Mouse (Mus musculus): ENCODE measurements at regions not wholly inside any gene's neighbourhood (a gene's known extent, or its start where the extent isn't known, plus 50 kb on each side); places are given as distances from the start of the nearest gene placed in this dataset.

DNA sequence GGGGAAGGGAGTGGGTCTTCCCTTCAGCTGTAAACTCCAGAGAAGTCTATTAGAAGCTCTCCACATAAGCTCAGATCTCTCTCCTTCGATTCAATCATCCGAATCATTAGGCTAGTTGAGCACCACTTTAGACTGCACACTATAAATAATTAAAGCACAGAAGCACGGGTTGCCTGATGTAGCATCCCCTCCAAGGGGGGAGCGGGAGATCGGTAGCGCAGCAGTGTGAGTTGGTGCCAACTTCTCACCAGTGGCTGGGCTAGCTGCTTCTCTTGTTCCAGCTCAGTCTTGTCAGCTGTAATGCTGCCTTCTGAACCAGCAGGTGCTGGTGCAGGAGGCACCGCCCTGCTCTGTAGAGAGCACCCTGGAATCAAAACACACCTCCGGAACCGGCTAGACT, 78.6 kb downstream of the A830031A19Rik start:
- DNase-seq = no peak

DNA sequence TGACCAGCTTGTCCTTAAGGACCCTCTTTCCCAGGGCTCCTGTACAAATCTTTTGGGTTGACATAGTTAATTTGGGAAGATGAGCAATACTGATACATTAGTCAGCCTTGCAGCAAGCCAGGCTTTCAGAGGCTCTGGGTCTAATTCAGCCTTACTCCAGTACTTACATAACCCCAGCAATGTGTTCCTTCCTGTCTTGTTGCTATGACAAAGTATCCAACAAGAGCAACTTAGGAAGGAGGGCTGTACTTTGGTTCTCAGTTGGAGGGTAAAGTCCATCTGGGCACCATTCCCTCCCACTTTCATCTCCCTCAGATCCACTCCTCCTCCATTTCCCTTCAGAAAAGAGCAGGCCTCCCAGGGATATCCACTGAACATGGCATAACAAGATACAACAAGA, 80.7 kb downstream of the A830031A19Rik start:
- no peak for DNase-seq

DNA sequence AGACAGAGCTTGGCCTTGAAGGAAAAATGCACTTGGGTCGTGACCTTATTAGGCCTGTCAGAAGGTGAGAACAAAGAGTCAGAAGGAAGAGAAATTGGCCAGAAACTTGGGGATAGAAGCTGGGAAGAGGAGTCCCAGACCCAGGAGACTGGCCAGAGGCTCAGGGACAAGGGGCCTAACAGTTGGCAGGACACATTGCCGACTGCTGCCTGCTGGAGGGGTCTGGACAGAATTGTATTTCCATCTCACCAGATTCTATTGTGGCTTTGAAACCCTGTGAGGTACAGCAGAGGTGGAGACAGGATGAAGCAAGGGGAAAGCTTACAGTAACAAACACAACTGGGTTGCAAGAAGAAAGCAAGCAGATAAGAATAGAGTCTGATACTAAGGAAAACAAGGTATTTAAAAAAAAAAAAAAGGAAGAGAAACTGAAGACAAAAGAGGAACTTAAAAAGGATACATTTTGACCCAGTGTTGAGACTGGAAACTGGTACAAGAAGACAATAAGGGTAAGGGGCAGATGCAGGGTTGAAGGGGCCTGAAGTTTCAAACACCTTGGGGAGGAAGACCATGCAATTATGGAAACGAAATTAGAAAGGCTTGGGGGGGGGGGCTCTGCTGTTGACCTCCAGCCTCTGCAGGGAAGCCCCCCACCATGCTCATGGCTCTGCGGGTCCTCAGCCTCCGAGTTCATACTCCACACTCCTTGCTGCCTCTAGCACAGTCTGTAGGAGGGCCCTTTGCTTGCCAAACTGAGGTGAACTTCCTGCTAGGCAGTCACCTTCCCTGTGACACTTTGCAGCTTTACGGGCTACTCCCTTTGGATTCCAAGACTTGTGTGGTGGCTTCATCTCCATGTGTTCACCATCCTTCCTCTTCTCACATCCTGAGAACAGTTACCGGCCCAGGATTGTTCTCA, 87.1 kb downstream of the A830031A19Rik start:
- DNase-seq = no peak

DNA sequence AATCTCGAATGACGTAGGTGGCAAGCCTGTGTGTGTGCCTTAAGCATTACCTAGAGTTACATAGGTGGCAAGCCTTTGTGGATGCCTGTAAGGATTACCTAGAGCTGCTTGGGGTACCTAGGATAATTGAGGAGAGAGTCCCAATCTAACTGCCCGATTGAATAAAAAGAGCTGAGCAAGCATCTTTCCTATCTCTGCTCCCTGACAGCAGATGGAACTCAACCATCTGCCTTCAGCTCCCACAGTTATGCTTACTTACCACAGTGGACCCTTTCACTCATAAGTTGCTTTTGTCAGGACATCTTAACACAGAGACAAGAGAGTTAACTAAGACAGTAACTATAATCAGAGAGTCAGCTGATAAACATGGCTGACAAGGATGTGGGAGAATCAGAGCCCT, 89.6 kb downstream of the A830031A19Rik start:
- DNase-seq = no peak

DNA sequence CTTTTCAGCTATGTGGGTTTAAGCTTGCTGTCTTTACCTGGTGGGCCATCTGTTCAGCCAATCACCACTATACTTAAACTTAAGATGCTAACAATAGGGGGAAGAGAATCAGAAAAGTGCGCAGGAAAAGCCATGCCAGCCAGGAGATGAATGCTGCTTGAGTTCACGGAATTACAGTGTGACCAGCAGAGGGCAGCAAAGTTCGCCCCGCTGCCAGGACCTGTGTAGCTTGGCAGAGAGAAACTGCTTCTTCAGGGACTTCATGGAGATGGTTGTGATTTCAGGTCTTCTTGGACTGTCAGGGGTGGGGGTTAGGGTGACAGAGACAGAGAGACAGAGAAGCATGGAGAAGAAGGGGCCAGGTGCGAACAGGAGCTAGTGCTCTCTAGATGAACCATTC, 84.3 kb upstream of the Papolg start:
- DNase-seq = peak; percentile 10 to 27

DNA sequence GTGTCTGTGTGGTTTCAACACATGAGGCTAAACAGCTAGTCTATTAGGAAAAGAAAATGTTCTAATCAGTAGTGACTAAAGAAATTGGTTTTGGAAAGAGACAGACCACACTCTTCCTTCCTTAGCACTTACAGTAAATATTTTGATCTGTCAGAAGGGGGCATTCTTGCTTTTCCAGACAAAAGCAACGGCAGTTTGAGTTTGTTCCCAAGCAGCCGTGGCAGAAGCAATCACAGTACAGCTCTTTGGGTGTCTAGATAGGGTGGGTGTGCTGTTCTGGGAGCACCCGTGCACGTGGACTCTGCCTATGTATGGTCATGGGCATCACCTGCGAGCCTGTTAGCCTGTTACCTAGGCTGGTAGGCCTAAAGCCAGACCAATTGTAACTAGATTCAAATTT, 83.2 kb upstream of the Papolg start:
- no peak for DNase-seq

DNA sequence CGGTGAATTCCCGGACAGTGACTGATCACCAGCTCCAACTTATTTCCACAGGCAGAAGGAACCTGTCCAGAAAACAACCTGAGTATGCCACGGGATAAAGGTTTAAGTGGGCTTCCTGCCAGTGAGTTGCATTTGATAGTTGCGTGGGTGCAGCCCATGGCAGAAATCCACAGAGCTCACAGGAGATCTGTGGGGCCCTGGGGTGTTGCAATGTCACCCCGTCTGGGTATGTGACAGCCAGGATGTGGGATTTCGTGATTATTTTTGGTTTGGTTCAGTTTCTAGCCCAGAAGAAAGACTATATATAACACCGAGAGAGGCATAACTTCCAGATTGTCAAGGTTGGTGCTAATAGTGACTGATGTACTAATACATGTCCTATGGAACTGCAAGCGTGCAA, 82.0 kb upstream of the Papolg start:
- no peak for DNase-seq

DNA sequence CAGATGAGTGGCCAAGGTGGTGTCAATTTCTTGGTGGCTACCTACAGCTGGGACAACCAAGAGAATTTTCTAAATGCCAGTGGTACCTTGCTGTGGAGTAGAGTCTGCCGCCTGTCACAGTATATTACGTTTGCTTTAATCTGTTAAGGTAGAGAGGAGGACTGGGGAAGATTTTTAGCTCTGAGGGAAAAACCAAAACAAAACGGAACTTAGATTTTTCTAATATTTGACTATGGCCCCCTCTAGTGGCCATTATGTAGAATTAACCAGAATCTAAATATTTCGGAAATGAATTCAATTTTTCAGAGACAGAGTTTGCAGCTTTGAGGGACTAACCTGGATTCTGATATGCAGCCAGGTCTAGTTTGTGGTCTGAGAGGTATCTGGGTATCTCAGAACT, 59.3 kb upstream of the Papolg start:
- no peak for DNase-seq

DNA sequence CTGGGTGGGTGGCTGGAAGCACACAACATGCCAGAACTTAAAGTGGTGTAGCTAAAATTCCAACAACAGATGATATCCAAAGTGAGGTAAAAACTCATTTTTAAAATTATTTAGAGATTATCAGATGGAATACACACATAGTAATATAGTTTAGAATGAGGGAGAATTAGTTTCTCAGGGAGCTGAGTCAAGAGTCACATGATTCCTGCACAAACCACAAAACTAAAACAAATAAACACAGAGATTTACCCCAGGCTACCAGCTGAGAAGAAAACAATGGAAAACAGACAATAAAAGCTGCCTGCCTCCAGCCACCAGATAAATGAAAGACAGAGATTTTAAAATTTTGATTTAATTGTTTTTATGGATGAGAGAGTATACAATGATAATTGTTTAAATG, 50.9 kb upstream of the Papolg start:
- DNase-seq = no peak

All from thymus, adult 18-20 months (tissue).